Mouse (Mus musculus) liver, adult 2 months (tissue): ENCODE data around the gene Glud1. TPM values are rescaled to one million over a fixed set of nuclear protein-coding genes. Genes with fewer than 3 reads are reported as not detected.
A peak's percentile ranks its signal among the peaks of the same experiment; 100 is the strongest.

ENCODE experiments used
- DNase-seq: peaks from one replicate; pipeline ENCODE4 v3.0.0-alpha.2; 2011; ENCODE audit warnings: low read depth, low spot score; ENCODE audit errors: extremely low read depth
- H3K27ac ChIP-seq: fragments of 200-500 bp; replicated peaks from 2 replicates; pipeline ENCODE4 v1.5.1; 2012; ENCODE audit warnings: low read depth, mild to moderate bottlenecking, control low read depth, inconsistent platforms, low read length; ENCODE audit not compliant: insufficient read depth
- H3K27me3 ChIP-seq: fragments of 200-500 bp; 2 replicates; pipeline ENCODE4 v1.6.1; 2012; ENCODE audit warnings: mild to moderate bottlenecking, moderate library complexity, low read length, inconsistent platforms; ENCODE audit not compliant: control insufficient read depth, insufficient read depth
- H3K36me3 ChIP-seq: fragments of 200-500 bp; 2 replicates; pipeline ENCODE4 v1.6.1; 2012; ENCODE audit warnings: low read length, inconsistent platforms; ENCODE audit not compliant: control insufficient read depth, insufficient read depth
- H3K4me1 ChIP-seq: fragments of 200-500 bp; 2 replicates; pipeline ENCODE4 v1.6.1; 2011; ENCODE audit warnings: low read length; ENCODE audit not compliant: control insufficient read depth, insufficient read depth
- H3K4me3 ChIP-seq: fragments of 200-500 bp; 2 replicates; pipeline ENCODE4 v1.5.1; 2011; ENCODE audit warnings: low read depth, mild to moderate bottlenecking, control low read depth, low read length, moderate library complexity; ENCODE audit not compliant: insufficient read depth
- H3K79me2 ChIP-seq: fragments of 200-500 bp; 2 replicates; pipeline ENCODE4 v1.6.1; 2012; ENCODE audit warnings: inconsistent platforms, mild to moderate bottlenecking, low read length, moderate library complexity; ENCODE audit not compliant: control insufficient read depth, insufficient read depth
- H3K9ac ChIP-seq: fragments of 200-500 bp; 2 replicates; pipeline ENCODE4 v1.6.1; 2012; ENCODE audit warnings: low read depth, mild to moderate bottlenecking, control low read depth, inconsistent platforms, low read length
- CTCF ChIP-seq: fragments of 200-500 bp; IDR thresholded peaks from 2 replicates; pipeline ENCODE4 v1.5.1; 2011; ENCODE audit warnings: low read depth, low read length, control low read depth
- POLR2A ChIP-seq: fragments of 200-500 bp; IDR thresholded peaks from 2 replicates; pipeline ENCODE4 v1.6.1; 2011; ENCODE audit warnings: low read length, control low read depth; ENCODE audit not compliant: insufficient read depth; ENCODE audit errors: extremely low read depth
- WGBS: fragments of 180-500 bp; shearing (Covaris S2); methylation state at CpG from one replicate; pipeline ENCODE4 v1.1.7; 2018; 5-methylcytosine and 5-hydroxymethylcytosine counted together
- polyA plus RNA-seq: library from polyadenylated mRNA; depleted of rRNA; stranded (reverse); fragments of >200 nt; gene quantifications from 2 replicates; pipeline ENCODE4 v1.2.3, GENCODE M21; 2012
- total RNA-seq: library from RNA; depleted of rRNA; stranded (reverse); fragments of >200 nt; gene quantifications from 2 replicates; pipeline ENCODE4 v1.2.3, GENCODE M21; 2014

Gene Glud1
- total and polyA plus RNA-seq, 2 experiments: 633 to 691 TPM

DNA sequence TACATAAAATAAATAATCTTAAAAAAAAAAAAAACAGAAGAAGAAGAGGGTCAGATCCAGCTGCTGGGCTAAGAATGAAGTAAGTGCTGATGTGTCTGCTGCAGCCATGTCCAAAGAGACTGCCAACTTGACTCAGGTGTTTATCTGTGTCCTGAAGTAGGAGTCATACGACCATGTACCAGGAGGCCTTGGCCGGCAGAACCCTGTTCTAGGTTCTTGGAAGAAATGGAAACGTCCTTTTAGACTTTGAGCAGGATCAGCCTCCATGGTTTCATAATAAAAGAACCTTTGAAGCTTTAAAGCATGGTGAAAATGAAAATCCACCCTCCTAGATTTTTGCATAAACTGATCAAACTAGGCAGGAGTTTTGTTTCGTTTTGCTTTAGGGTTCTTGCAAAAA is 43.9 kb downstream of the Glud1 start:
- 17% methylated on average over 4 of the region's 4 CpGs for WGBS
- Histone ChIP-seq H3K4me1 (peaks cover 67% of the 10 kb centered on the region), H3K9ac (no peak overlapping the region), H3K79me2 (no peaks in the 10 kb centered on the region), H3K27me3 (no peaks in the 10 kb centered on the region), H3K4me3 (no peak overlapping the region), H3K36me3 (no peaks in the 10 kb centered on the region), H3K27ac (peak overlapping the region; percentile 86)
- peak; percentile 86 for DNase-seq
- TF ChIP-seq CTCF: no peak
- TF ChIP-seq POLR2A: no peak

DNA sequence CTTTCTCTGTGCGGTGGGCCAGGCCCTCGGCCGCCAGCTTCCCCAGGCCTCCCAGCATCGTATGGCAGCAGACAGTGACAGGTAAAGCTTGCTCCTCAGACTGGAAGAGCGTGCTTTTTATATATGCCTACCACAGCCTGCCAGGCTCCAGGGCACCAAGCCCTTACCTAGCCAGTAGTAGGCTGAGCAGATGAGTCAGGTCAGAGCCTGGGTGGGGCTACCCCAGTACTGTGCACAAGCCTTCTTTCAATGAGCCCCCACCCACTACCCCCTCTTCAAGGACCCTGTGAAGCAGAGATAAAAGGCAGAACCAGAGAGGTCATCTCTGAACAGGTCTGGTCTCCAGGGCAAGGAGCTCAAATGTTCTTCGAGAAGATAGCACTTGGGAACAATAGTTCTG is 44.8 kb downstream of the Glud1 start, which contains the start of gene Fam25c:
Gene Fam25c (minus strand): TSS at position 133 of the 400 bp plus-strand sequence.
- H3K27me3 ChIP-seq: no peaks in the 10 kb centered on the region
- no peaks in the 10 kb centered on the region for H3K36me3 ChIP-seq
- H3K4me3 ChIP-seq: peak within 1 kb of the TSS; percentile 29; the same call in 1 of the 2 replicates
- peak within 1 kb of the TSS; percentile 75 for H3K9ac ChIP-seq
- peaks cover 69% of the 10 kb centered on the region for H3K4me1 ChIP-seq
- H3K27ac ChIP-seq: peak within 1 kb of the TSS; percentile 87
- DNase-seq: no peak
- TF ChIP-seq CTCF (no peak), POLR2A (no peak)
- H3K79me2 ChIP-seq: no peaks in the 10 kb centered on the region
- WGBS: 30% methylated on average over 6 of the region's 6 CpGs

DNA sequence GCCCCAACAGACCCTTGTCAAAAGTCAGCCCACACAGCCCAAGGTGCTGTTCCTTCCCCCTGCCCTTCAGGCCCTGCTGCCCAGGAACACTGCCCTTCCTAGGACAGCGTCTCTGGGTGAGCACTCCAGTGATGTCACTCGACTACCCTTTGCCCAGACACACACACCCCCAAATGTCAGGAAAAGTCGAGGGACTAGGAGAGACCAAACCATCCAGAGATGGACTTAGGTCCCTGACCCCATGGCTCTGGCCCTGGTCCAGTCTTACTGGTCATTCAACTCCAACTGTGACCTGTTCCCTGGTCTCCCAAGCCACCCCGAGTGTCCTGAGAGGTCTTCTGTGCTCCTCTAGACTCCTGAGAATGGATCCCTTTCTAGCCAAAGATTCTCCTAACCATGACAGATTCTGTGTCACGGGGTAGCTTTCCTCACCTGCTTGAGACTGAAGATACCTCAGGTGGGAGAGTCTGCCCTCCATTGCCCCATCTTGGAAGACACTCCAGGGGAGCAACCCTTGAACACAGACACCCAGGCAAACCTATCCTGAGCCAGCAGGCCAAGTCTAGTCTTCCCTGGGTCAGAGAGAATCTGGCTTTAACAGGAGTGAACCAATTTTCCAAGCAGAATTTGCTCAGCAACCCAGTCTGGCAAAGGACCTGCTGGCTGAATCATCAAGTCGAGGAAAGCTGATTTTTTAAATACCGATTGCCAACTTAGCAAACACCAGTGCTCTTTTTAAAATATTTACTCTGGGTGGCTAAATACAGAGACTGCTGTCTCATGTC is 47.3 kb downstream of the Glud1 start:
- Histone ChIP-seq H3K79me2 (no peaks in the 10 kb centered on the region), H3K4me3 (no peak overlapping the region), H3K4me1 (peaks cover 60% of the 10 kb centered on the region), H3K9ac (peak overlapping the region; percentile 24), H3K27ac (peak overlapping the region; percentile 94), H3K27me3 (no peaks in the 10 kb centered on the region), H3K36me3 (no peaks in the 10 kb centered on the region)
- DNase-seq: peak; percentile 99
- whole genome bisulfite sequencing: 14% methylated on average over 7 of the region's 7 CpGs
- TF ChIP-seq POLR2A: no peak
- no peak for TF ChIP-seq CTCF

DNA sequence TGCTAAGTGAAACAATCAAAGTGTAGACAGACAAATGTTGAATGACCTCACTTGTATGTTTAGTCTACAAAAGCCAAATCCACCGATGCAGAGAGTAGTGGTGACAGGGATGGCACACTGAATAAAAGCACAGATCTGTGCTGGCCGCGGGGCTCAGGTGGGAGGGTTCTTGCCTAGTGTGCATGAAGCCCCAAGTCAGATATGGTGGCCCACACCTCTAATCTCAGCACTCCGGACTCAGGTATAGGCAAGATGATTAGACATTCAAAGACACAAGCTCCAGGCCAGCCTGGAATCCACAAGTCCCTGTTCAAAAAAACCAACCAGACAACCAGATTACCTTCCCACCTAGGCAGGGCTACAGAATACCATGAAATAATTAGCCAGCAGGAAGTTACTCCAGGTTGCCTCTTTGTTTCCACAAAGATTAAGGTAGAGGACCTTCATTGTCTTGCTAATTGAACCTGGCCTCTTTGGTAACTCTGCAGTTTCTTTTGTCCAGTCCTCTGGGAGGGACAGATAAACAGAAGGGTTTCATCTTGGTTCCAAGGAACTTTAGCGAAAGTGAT is 49.2 kb downstream of the Glud1 start:
- TF ChIP-seq CTCF: no peak
- TF ChIP-seq POLR2A: no peak
- Histone ChIP-seq H3K9ac (no peak overlapping the region), H3K79me2 (no peaks in the 10 kb centered on the region), H3K4me1 (peaks cover 50% of the 10 kb centered on the region), H3K27me3 (no peaks in the 10 kb centered on the region), H3K36me3 (no peaks in the 10 kb centered on the region), H3K27ac (peak overlapping the region; percentile 42), H3K4me3 (no peak overlapping the region)
- WGBS: 30% methylated on average over 5 of the region's 5 CpGs
- no peak for DNase-seq

DNA sequence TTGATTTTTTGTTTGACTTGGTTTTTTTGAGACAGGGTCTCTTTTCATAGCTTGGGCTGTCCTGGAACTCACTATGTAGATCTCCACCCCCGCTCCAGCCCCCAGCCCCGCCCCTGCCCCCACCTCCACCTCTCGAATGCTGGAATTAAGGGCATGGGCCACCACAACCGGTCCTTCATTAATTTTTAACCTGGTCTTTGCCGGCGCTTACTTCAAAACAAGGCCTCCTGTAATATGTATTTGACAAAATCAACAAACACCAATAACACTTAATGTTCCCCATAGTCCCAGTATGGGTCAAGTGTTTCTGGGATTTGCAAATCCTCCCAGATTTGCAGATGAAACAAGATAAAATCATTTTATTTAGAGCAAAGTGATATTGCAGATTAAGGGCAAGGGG is 49.7 kb downstream of the Glud1 start:
- Histone ChIP-seq H3K4me3 (no peak overlapping the region), H3K27ac (0 out of 2 replicates have a peak overlapping the region, but pooled peaks have one; percentile 22), H3K36me3 (no peaks in the 10 kb centered on the region), H3K4me1 (peaks cover 47% of the 10 kb centered on the region), H3K9ac (no peak overlapping the region), H3K79me2 (no peaks in the 10 kb centered on the region), H3K27me3 (no peaks in the 10 kb centered on the region)
- TF ChIP-seq POLR2A (no peak), CTCF (no peak)
- WGBS: 20% methylated on average over 6 of the region's 6 CpGs
- peak; percentile 75 for DNase-seq

DNA sequence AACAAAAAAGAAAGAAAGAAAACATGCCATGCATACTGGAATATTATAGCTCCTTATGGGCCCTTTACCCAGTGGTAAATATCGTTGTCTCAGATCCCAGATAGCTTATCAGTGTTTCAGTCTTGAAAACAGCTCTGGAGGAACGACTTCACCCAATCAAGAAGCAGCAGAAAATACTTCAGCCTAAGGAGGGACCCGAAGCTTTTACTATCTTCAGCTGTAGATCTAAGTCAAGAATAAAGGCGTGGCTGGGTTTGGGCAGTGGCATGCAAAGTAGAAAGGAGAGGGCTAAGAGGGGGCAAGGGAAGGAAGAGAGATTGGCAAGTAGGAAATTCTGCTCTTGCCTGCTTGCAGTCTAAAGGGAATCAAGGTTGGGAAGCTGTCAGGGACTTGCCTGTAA is 51.6 kb downstream of the Glud1 start:
- H3K36me3 ChIP-seq: no peaks in the 10 kb centered on the region
- H3K79me2 ChIP-seq: no peaks in the 10 kb centered on the region
- H3K27ac ChIP-seq: no peak overlapping the region
- WGBS: 75% methylated on average over 4 of the region's 4 CpGs
- DNase-seq: no peak
- TF ChIP-seq CTCF (no peak), POLR2A (no peak)
- no peaks in the 10 kb centered on the region for H3K27me3 ChIP-seq
- no peak overlapping the region for H3K9ac ChIP-seq
- H3K4me1 ChIP-seq: peaks cover 29% of the 10 kb centered on the region
- H3K4me3 ChIP-seq: no peak overlapping the region
